Comparison of ENCODE assay signal across 21 mouse cellular contexts in the genomic region with DNA sequence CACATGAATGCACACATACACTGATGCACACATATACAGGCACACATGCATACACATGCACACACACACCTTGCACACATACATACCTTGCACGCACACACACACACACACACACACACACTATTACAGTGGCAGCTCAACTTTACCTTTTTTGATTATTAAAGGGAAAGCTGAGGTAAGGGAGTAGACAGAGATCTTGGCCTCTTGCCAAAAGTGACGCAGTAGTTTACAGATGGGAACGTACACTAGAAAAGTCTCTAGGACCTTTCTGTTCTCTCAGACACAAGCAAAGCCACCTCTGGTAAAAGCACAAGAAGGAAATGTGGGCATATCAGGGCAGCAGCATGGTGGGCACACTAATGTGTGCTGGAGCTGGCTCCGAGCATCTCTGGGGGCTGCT.
A peak's percentile ranks its signal among the peaks of the same experiment; 100 is the strongest.
DNase-seq lines count a peak whose midpoint lies in the region; ATAC-seq and TF ChIP-seq lines count a peak whose summit lies in the region.
"Had no signal": no experiment of that assay in that cellular context is flagged by ENCODE, and none has a peak within 500 bp of the region (broad histone marks: within the 10 kb centered on the region; RNA-seq: fewer than 3 reads in every experiment).

No protein-coding gene starts in this region.

- no peaks in the 10 kb centered on the region for H3K9me3 ChIP-seq in hindbrain, embryonic 16.5 days (ENCODE audit: control insufficient read depth, low read length)
- H3K9me3 ChIP-seq in hindbrain, embryonic 14.5 days (ENCODE audit: control insufficient read depth, low read length), result no peaks in the 10 kb centered on the region
- H3K9me3 ChIP-seq in lung, embryonic 16.5 days (ENCODE audit: control insufficient read depth, low read length), result no peaks in the 10 kb centered on the region
- H3K9me3 ChIP-seq: heart, embryonic 13.5 days; limb, embryonic 13.5 days; liver, embryonic 15.5 days had no signal

- no peaks in the 10 kb centered on the region for H3K27me3 ChIP-seq in hindbrain, embryonic 16.5 days (replicated peaks; ENCODE audit: control insufficient read depth, insufficient read depth, low read length)
- H3K27me3 ChIP-seq in hindbrain, embryonic 14.5 days (ENCODE audit: control insufficient read depth, insufficient read depth, low read length), result no peaks in the 10 kb centered on the region
- H3K27me3 ChIP-seq in lung, embryonic 16.5 days (ENCODE audit: control insufficient read depth, insufficient read depth, low read depth, low read length), result no peaks in the 10 kb centered on the region
- H3K27me3 ChIP-seq: limb, embryonic 13.5 days; liver, embryonic 15.5 days had no signal

- ATAC-seq in hindbrain, embryonic 16.5 days, result peak; percentile 26; the same call in 1 of the 2 replicates
- ATAC-seq in hindbrain, embryonic 14.5 days (ENCODE audit: low FRiP score), result no peak; the same call in 1 of the 2 replicates
- 0 out of 2 replicates have a peak, but pooled peaks have one; percentile 12 for ATAC-seq in lung, embryonic 16.5 days (ENCODE audit: low read depth)
- ATAC-seq: CD4-positive, CD25-positive, alpha-beta regulatory T cell, adult 4 months; inflammation-experienced regulatory T-cells, adult 6 months had no signal

- no peak overlapping the region for H3K27ac ChIP-seq in hindbrain, embryonic 16.5 days (ENCODE audit: low read depth, low read length)
- H3K27ac ChIP-seq in hindbrain, embryonic 14.5 days, result no peak overlapping the region
- H3K27ac ChIP-seq in lung, embryonic 16.5 days (ENCODE audit: low read length), result no peak overlapping the region
- H3K27ac ChIP-seq: gastrocnemius, adult 2 months; heart, embryonic 13.5 days; limb, embryonic 13.5 days; liver, embryonic 15.5 days; macrophage had no signal

- 47% methylated on average over 4 of the region's 4 CpGs for WGBS in hindbrain, embryonic 16.5 days
- whole genome bisulfite sequencing in hindbrain, embryonic 14.5 days, result 55% methylated on average over 4 of the region's 4 CpGs
- 39% methylated on average over 4 of the region's 4 CpGs for WGBS in lung, embryonic 16.5 days

- no peaks in the 10 kb centered on the region for H3K36me3 ChIP-seq in hindbrain, embryonic 16.5 days (ENCODE audit: control insufficient read depth, insufficient read depth, low read length)
- no peaks in the 10 kb centered on the region for H3K36me3 ChIP-seq in hindbrain, embryonic 14.5 days (replicated peaks; ENCODE audit: control insufficient read depth, insufficient read depth)
- H3K36me3 ChIP-seq in lung, embryonic 16.5 days (ENCODE audit: control insufficient read depth, insufficient read depth, low read length), result no peaks in the 10 kb centered on the region
- H3K36me3 ChIP-seq: G1E; heart, embryonic 13.5 days; limb, embryonic 13.5 days; liver, embryonic 15.5 days had no signal

- H3K4me3 ChIP-seq in hindbrain, embryonic 16.5 days (ENCODE audit: low read length), result no peak overlapping the region
- no peak overlapping the region for H3K4me3 ChIP-seq in hindbrain, embryonic 14.5 days (replicated peaks; ENCODE audit: low read length)
- no peak overlapping the region for H3K4me3 ChIP-seq in lung, embryonic 16.5 days (ENCODE audit: low read length)
- H3K4me3 ChIP-seq: gastrocnemius, adult 2 months; heart, embryonic 13.5 days; limb, embryonic 13.5 days; liver, embryonic 15.5 days had no signal

- no peak for TF ChIP-seq CTCF in brain, embryonic 14.5 days (IDR thresholded peaks at IDR 0.05; ENCODE audit: borderline replicate concordance, extremely low read depth, insufficient read depth, insufficient read length)

- no peak overlapping the region for H3K4me2 ChIP-seq in hindbrain, embryonic 16.5 days (ENCODE audit: low read length)
- no peak overlapping the region for H3K4me2 ChIP-seq in hindbrain, embryonic 14.5 days (replicated peaks)
- no peak overlapping the region for H3K4me2 ChIP-seq in lung, embryonic 16.5 days (ENCODE audit: low read depth, low read length)
- H3K4me2 ChIP-seq: heart, embryonic 13.5 days; limb, embryonic 13.5 days; liver, embryonic 15.5 days had no signal

- TF ChIP-seq POLR2A in brain, embryonic 14.5 days (IDR thresholded peaks at IDR 0.05; ENCODE audit: borderline replicate concordance, extremely low read depth, insufficient read depth, insufficient read length, poor library complexity, severe bottlenecking), result no peak

- H3K9ac ChIP-seq in hindbrain, embryonic 16.5 days (ENCODE audit: low read depth, low read length), result no peak overlapping the region
- no peak overlapping the region for H3K9ac ChIP-seq in hindbrain, embryonic 14.5 days
- H3K9ac ChIP-seq in lung, embryonic 16.5 days (ENCODE audit: low read length), result no peak overlapping the region
- H3K9ac ChIP-seq: heart, embryonic 13.5 days; limb, embryonic 13.5 days; liver, embryonic 15.5 days had no signal

- H3K4me1 ChIP-seq in hindbrain, embryonic 16.5 days (ENCODE audit: control insufficient read depth, insufficient read depth, low read depth, low read length), result peaks cover 24% of the 10 kb centered on the region
- peaks cover 16% of the 10 kb centered on the region for H3K4me1 ChIP-seq in hindbrain, embryonic 14.5 days (replicated peaks; ENCODE audit: control insufficient read depth, insufficient read depth, low read length)
- peaks cover 7% of the 10 kb centered on the region; the same call in 1 of the 2 replicates for H3K4me1 ChIP-seq in lung, embryonic 16.5 days (replicated peaks; ENCODE audit: control insufficient read depth, insufficient read depth, low read length)

- intact Hi-C loops in left cerebral cortex, postnatal 25 days (cut with DNase I), result no loop called here

- peak; percentile 23 to 56 for DNase-seq in adrenal gland, adult (ENCODE audit: inconsistent age in 2 of 2, low spot score in 1 of 2)
- no peak for DNase-seq in adrenal gland, postnatal 4 days (ENCODE audit: low spot score in 2 of 2)
- DNase-seq in hindbrain, embryonic 14.5 days (ENCODE audit: low spot score), result no peak
- DNase-seq in lung, adult 18-20 months, result no peak
- peak; percentile 52 for DNase-seq in brain, embryonic 14.5 days (ENCODE audit: low read depth)
- DNase-seq in left cerebral cortex, postnatal 25 days (ENCODE audit: low spot score in 2 of 2), result no peak
- DNase-seq: adrenal gland, postnatal 36 days; gastrocnemius, adult 2 months; heart, postnatal 36 days; retina, postnatal 1 day; right cerebral cortex, postnatal 4 days; thymus, postnatal 14 days had no signal

Comparison
In these comparisons a context has a peak if more than half of its experiments do, and no peak if none do; other contexts are left out.
1. DNase-seq: peak in adrenal gland, adult (2 of 2) and brain, embryonic 14.5 days (single experiment); none in adrenal gland, postnatal 4 days (0 of 2), hindbrain, embryonic 14.5 days (single experiment), lung, adult 18-20 months (0 of 2) and left cerebral cortex, postnatal 25 days (0 of 2).